Mouse (Mus musculus) hindbrain, embryonic 12.5 days (tissue): ENCODE data around the gene Gm20388. TPM values are rescaled to one million over a fixed set of nuclear protein-coding genes. Genes with fewer than 3 reads are reported as not detected.

ENCODE experiments used
- ATAC-seq: fragments of 200-750 bp; cut with Nextera tagmentation; 2 replicates; pipeline ENCODE4 v1.8.0; 2017; ENCODE audit warnings: moderate TSS enrichment; ENCODE audit not compliant: low FRiP score
- H3K27ac ChIP-seq: fragments of 300-500 bp; sonication (generic); 2 replicates; pipeline ENCODE4 v1.5.1; 2016; ENCODE audit warnings: mild to moderate bottlenecking
- H3K27me3 ChIP-seq: fragments of 300-500 bp; sonication (generic); 2 replicates; pipeline ENCODE4 v1.6.1; 2016; ENCODE audit warnings: mild to moderate bottlenecking
- H3K36me3 ChIP-seq: fragments of 300-500 bp; sonication (generic); 2 replicates; pipeline ENCODE4 v1.6.1; 2016; ENCODE audit warnings: mild to moderate bottlenecking
- H3K4me1 ChIP-seq: fragments of 300-500 bp; sonication (generic); 2 replicates; pipeline ENCODE4 v1.6.1; 2016
- H3K4me2 ChIP-seq: fragments of 300-500 bp; sonication (generic); replicated peaks from 2 replicates; pipeline ENCODE4 v1.6.1; 2016; ENCODE audit warnings: mild to moderate bottlenecking
- H3K4me3 ChIP-seq: fragments of 300-500 bp; sonication (generic); 2 replicates; pipeline ENCODE4 v1.5.1; 2016; ENCODE audit warnings: mild to moderate bottlenecking
- H3K9ac ChIP-seq: fragments of 300-500 bp; sonication (generic); 2 replicates; pipeline ENCODE4 v1.6.1; 2016; ENCODE audit warnings: mild to moderate bottlenecking, moderate library complexity
- H3K9me3 ChIP-seq: fragments of 300-500 bp; sonication (generic); replicated peaks from 2 replicates; pipeline ENCODE4 v1.6.1; 2016; ENCODE audit warnings: mild to moderate bottlenecking
- WGBS: fragments of 180-500 bp; shearing (Covaris S2); methylation state at CpG from one replicate; pipeline ENCODE4 v1.1.7; 2016; 5-methylcytosine and 5-hydroxymethylcytosine counted together
- polyA plus RNA-seq: library from polyadenylated mRNA; unstranded; fragments of >200 nt; fragmentation: Nextera tagmentation; extraction: Ambion mirVana; gene quantifications from 2 replicates; pipeline ENCODE4 v1.2.1, GENCODE M21; 2016

The Gm20388 gene
- polyA plus RNA-seq, 1 experiment from 2014 or later: not detected

GRCm38 (mm10) chr8:123284493-123284892, 3373.9 kb downstream of the Gm20388 start:
- H3K4me1 ChIP-seq: no peaks in the 10 kb centered on the region
- no peak for ATAC-seq
- no peak overlapping the region for H3K4me3 ChIP-seq
- H3K4me2 ChIP-seq: no peak overlapping the region
- H3K27ac ChIP-seq: no peak overlapping the region
- H3K27me3 ChIP-seq: no peaks in the 10 kb centered on the region
- H3K9ac ChIP-seq: no peak overlapping the region
- no peaks in the 10 kb centered on the region for H3K9me3 ChIP-seq
- 97% methylated on average over 5 of the region's 5 CpGs for WGBS
- peaks cover 35% of the 10 kb centered on the region for H3K36me3 ChIP-seq

GRCm38 (mm10) chr8:123287362-123287761, 3376.7 kb downstream of the Gm20388 start:
- Histone ChIP-seq H3K9me3 (no peaks in the 10 kb centered on the region), H3K9ac (no peak overlapping the region), H3K27me3 (no peaks in the 10 kb centered on the region), H3K4me2 (no peak overlapping the region), H3K4me3 (no peak overlapping the region), H3K27ac (no peak overlapping the region), H3K4me1 (no peaks in the 10 kb centered on the region), H3K36me3 (peaks cover 36% of the 10 kb centered on the region)
- WGBS: 96% methylated on average over 17 of the region's 17 CpGs
- ATAC-seq: no peak

GRCm38 (mm10) chr8:123290166-123290565, 3379.5 kb downstream of the Gm20388 start:
- H3K27me3 ChIP-seq: no peaks in the 10 kb centered on the region
- WGBS: 73% methylated on average over 4 of the region's 4 CpGs
- no peak overlapping the region for H3K27ac ChIP-seq
- ATAC-seq: no peak
- H3K9ac ChIP-seq: no peak overlapping the region
- H3K4me2 ChIP-seq: no peak overlapping the region
- H3K9me3 ChIP-seq: no peaks in the 10 kb centered on the region
- H3K4me3 ChIP-seq: no peak overlapping the region
- no peaks in the 10 kb centered on the region for H3K4me1 ChIP-seq
- H3K36me3 ChIP-seq: peaks cover 41% of the 10 kb centered on the region

- H3K4me1 ChIP-seq: no peaks in the 10 kb centered on the region
- 94% methylated on average over 8 of the region's 8 CpGs for WGBS
- no peak overlapping the region for H3K4me3 ChIP-seq
- peaks cover 43% of the 10 kb centered on the region for H3K36me3 ChIP-seq
- H3K27me3 ChIP-seq: no peaks in the 10 kb centered on the region
- no peak for ATAC-seq
- H3K9ac ChIP-seq: no peak overlapping the region
- no peaks in the 10 kb centered on the region for H3K9me3 ChIP-seq
- no peak overlapping the region for H3K27ac ChIP-seq
- H3K4me2 ChIP-seq: no peak overlapping the region
Measured at GRCm38 (mm10) chr8:123290679-123291078, 3380.0 kb downstream of the Gm20388 start.

- H3K9me3 ChIP-seq: no peaks in the 10 kb centered on the region
- no peaks in the 10 kb centered on the region for H3K4me1 ChIP-seq
- no peak overlapping the region for H3K4me2 ChIP-seq
- H3K9ac ChIP-seq: no peak overlapping the region
- no peak for ATAC-seq
- peaks cover 47% of the 10 kb centered on the region for H3K36me3 ChIP-seq
- H3K4me3 ChIP-seq: no peak overlapping the region
- H3K27me3 ChIP-seq: no peaks in the 10 kb centered on the region
- 96% methylated on average over 8 of the region's 8 CpGs for WGBS
- no peak overlapping the region for H3K27ac ChIP-seq
Measured at GRCm38 (mm10) chr8:123291716-123292115, 3381.1 kb downstream of the Gm20388 start.

GRCm38 (mm10) chr8:123292281-123292680, 3381.6 kb downstream of the Gm20388 start:
- Histone ChIP-seq H3K4me3 (no peak overlapping the region), H3K27ac (no peak overlapping the region), H3K9me3 (no peaks in the 10 kb centered on the region), H3K9ac (no peak overlapping the region), H3K36me3 (peaks cover 44% of the 10 kb centered on the region), H3K4me2 (no peak overlapping the region), H3K4me1 (no peaks in the 10 kb centered on the region), H3K27me3 (no peaks in the 10 kb centered on the region)
- no peak for ATAC-seq
- 89% methylated on average over 3 of the region's 3 CpGs for WGBS

GRCm38 (mm10) chr8:123292785-123293184, 3382.1 kb downstream of the Gm20388 start:
- H3K9me3 ChIP-seq: no peaks in the 10 kb centered on the region
- no peak overlapping the region for H3K4me2 ChIP-seq
- no peaks in the 10 kb centered on the region for H3K27me3 ChIP-seq
- H3K27ac ChIP-seq: no peak overlapping the region
- H3K36me3 ChIP-seq: peaks cover 41% of the 10 kb centered on the region
- H3K4me1 ChIP-seq: no peaks in the 10 kb centered on the region
- H3K9ac ChIP-seq: no peak overlapping the region
- no peak for ATAC-seq
- H3K4me3 ChIP-seq: no peak overlapping the region
- 92% methylated on average over 2 of the region's 2 CpGs for WGBS

- H3K4me1 ChIP-seq: no peaks in the 10 kb centered on the region
- no peak overlapping the region for H3K4me2 ChIP-seq
- no peaks in the 10 kb centered on the region for H3K9me3 ChIP-seq
- no peak overlapping the region for H3K9ac ChIP-seq
- 93% methylated on average over 11 of the region's 11 CpGs for WGBS
- no peak overlapping the region for H3K4me3 ChIP-seq
- no peak for ATAC-seq
- H3K27ac ChIP-seq: no peak overlapping the region
- no peaks in the 10 kb centered on the region for H3K27me3 ChIP-seq
- H3K36me3 ChIP-seq: peaks cover 22% of the 10 kb centered on the region
Measured at GRCm38 (mm10) chr8:123298301-123298700, 3387.7 kb downstream of the Gm20388 start.

GRCm38 (mm10) chr8:123308738-123309137, 3398.1 kb downstream of the Gm20388 start:
- H3K4me3 ChIP-seq: no peak overlapping the region
- H3K27ac ChIP-seq: no peak overlapping the region
- no peaks in the 10 kb centered on the region for H3K9me3 ChIP-seq
- no peaks in the 10 kb centered on the region for H3K27me3 ChIP-seq
- H3K4me1 ChIP-seq: no peaks in the 10 kb centered on the region
- peaks cover 27% of the 10 kb centered on the region for H3K36me3 ChIP-seq
- no peak overlapping the region for H3K4me2 ChIP-seq
- 74% methylated on average over 4 of the region's 4 CpGs for WGBS
- H3K9ac ChIP-seq: no peak overlapping the region
- ATAC-seq: no peak

- H3K9ac ChIP-seq: peak overlapping the region; percentile 68
- peaks cover 13% of the 10 kb centered on the region for H3K4me1 ChIP-seq
- peak overlapping the region; percentile 82 for H3K4me2 ChIP-seq
- ATAC-seq: peak; percentile 86
- no peak overlapping the region for H3K27ac ChIP-seq
- no peaks in the 10 kb centered on the region for H3K9me3 ChIP-seq
- WGBS: 8% methylated on average over 21 of the region's 21 CpGs
- H3K36me3 ChIP-seq: no peaks in the 10 kb centered on the region
- peak overlapping the region; percentile 57 for H3K4me3 ChIP-seq
- H3K27me3 ChIP-seq: no peaks in the 10 kb centered on the region
Measured at GRCm38 (mm10) chr8:123317781-123318466, 3407.3 kb downstream of the Gm20388 start.

- Histone ChIP-seq H3K36me3 (no peaks in the 10 kb centered on the region), H3K27ac (no peak within 1 kb of the TSS), H3K4me1 (peaks cover 13% of the 10 kb centered on the region), H3K4me2 (peak within 1 kb of the TSS; percentile 82), H3K9ac (peak within 1 kb of the TSS; percentile 68), H3K27me3 (no peaks in the 10 kb centered on the region), H3K4me3 (peak within 1 kb of the TSS; percentile 57), H3K9me3 (no peaks in the 10 kb centered on the region)
- under 1% methylated on average over 24 of the region's 24 CpGs for WGBS
- peak; percentile 99 for ATAC-seq
Measured at GRCm38 (mm10) chr8:123318467-123318911, 3407.8 kb downstream of the Gm20388 start, which contains the start of gene Fanca. Gene Fanca (minus strand): TSS chr8:123318576.

- Histone ChIP-seq H3K36me3 (no peaks in the 10 kb centered on the region), H3K4me3 (no peak overlapping the region), H3K27ac (no peak overlapping the region), H3K4me1 (peaks cover 13% of the 10 kb centered on the region), H3K27me3 (no peaks in the 10 kb centered on the region), H3K9ac (no peak overlapping the region), H3K9me3 (no peaks in the 10 kb centered on the region), H3K4me2 (no peak overlapping the region)
- WGBS: 42% methylated on average over 7 of the region's 7 CpGs
- ATAC-seq: no peak
Measured at GRCm38 (mm10) chr8:123319522-123320164, 3409.0 kb downstream of the Gm20388 start.

- Histone ChIP-seq H3K27me3 (no peaks in the 10 kb centered on the region; the same call in 1 of the 2 replicates), H3K9ac (no peak overlapping the region), H3K4me1 (peaks cover 8% of the 10 kb centered on the region; the same call in 1 of the 2 replicates), H3K27ac (no peak overlapping the region), H3K36me3 (no peaks in the 10 kb centered on the region), H3K4me3 (no peak overlapping the region), H3K9me3 (no peaks in the 10 kb centered on the region), H3K4me2 (no peak overlapping the region)
- 90% methylated on average over 2 of the region's 2 CpGs for WGBS
- ATAC-seq: no peak
Measured at GRCm38 (mm10) chr8:123328552-123328951, 3417.9 kb downstream of the Gm20388 start.
